Mouse (Mus musculus) neural tube, embryonic 11.5 days (tissue): ENCODE data around the gene Sept11. TPM values are rescaled to one million over a fixed set of nuclear protein-coding genes. Genes with fewer than 3 reads are reported as not detected.

Source experiments
- ATAC-seq: fragments of 200-750 bp; cut with Nextera tagmentation; 2 replicates; pipeline ENCODE4 v1.8.0; 2017; ENCODE audit warnings: moderate number of reproducible peaks, mild to moderate bottlenecking, moderate TSS enrichment, moderate library complexity; ENCODE audit not compliant: insufficient read depth, low FRiP score, low TSS enrichment
- DNase-seq: peaks from one replicate; pipeline ENCODE4 v3.0.0-alpha.2; 2015; ENCODE audit warnings: low spot score
- H3K27ac ChIP-seq: fragments of 300-500 bp; sonication (generic); 2 replicates; pipeline ENCODE4 v1.5.1; 2014; ENCODE audit warnings: low read depth, mild to moderate bottlenecking, low read length
- H3K27me3 ChIP-seq: fragments of 300-500 bp; sonication (generic); 2 replicates; pipeline ENCODE4 v1.6.1; 2014; ENCODE audit warnings: mild to moderate bottlenecking, low read length, mixed read lengths; ENCODE audit not compliant: control insufficient read depth, insufficient read depth
- H3K36me3 ChIP-seq: fragments of 300-500 bp; sonication (generic); 2 replicates; pipeline ENCODE4 v1.6.1; 2014; ENCODE audit warnings: mild to moderate bottlenecking, low read length, moderate library complexity, mixed read lengths; ENCODE audit not compliant: control insufficient read depth, insufficient read depth
- H3K4me1 ChIP-seq: fragments of 300-500 bp; sonication (generic); 2 replicates; pipeline ENCODE4 v1.6.1; 2014; ENCODE audit warnings: low read length, mixed read lengths; ENCODE audit not compliant: control insufficient read depth, insufficient read depth
- H3K4me2 ChIP-seq: fragments of 300-500 bp; sonication (generic); 2 replicates; pipeline ENCODE4 v1.6.1; 2014; ENCODE audit warnings: low read depth, mild to moderate bottlenecking, moderate library complexity
- H3K4me3 ChIP-seq: fragments of 300-500 bp; sonication (generic); 2 replicates; pipeline ENCODE4 v1.5.1; 2014; ENCODE audit warnings: low read depth, low read length
- H3K9ac ChIP-seq: fragments of 300-500 bp; sonication (generic); 2 replicates; pipeline ENCODE4 v1.6.1; 2014; ENCODE audit warnings: mild to moderate bottlenecking, low read length
- H3K9me3 ChIP-seq: fragments of 300-500 bp; sonication (generic); 2 replicates; pipeline ENCODE4 v1.6.1; 2016; ENCODE audit warnings: low read length; ENCODE audit not compliant: control insufficient read depth
- WGBS: fragments of 180-500 bp; shearing (Covaris S2); extraction: QIAGEN DNeasy Blood & Tissue Kit; methylation state at CpG from one replicate; pipeline ENCODE4 v1.1.7; 2014; 5-methylcytosine and 5-hydroxymethylcytosine counted together
- polyA plus RNA-seq: library from polyadenylated mRNA; unstranded; fragments of >200 nt; fragmentation: Nextera tagmentation; extraction: Ambion mirVana; gene quantifications from 2 replicates; pipeline ENCODE4 v1.2.1, GENCODE M21; 2014

Gene Sept11
- polyA plus RNA-seq, 1 experiment from 2014 or later: 276 TPM

- WGBS: 64% methylated on average over 6 of the region's 6 CpGs
- Histone ChIP-seq H3K27ac (no peak overlapping the region), H3K4me2 (no peak overlapping the region), H3K36me3 (no peaks in the 10 kb centered on the region), H3K9ac (no peak overlapping the region), H3K27me3 (no peaks in the 10 kb centered on the region), H3K4me3 (no peak overlapping the region), H3K9me3 (no peaks in the 10 kb centered on the region), H3K4me1 (no peaks in the 10 kb centered on the region)
- DNase-seq (no peak), ATAC-seq (no peak)
These were observed 21.8 kb downstream of the Sept11 start for GRCm38 (mm10) chr5:93115059-93115458.

GRCm38 (mm10) chr5:93115854-93116253, 22.6 kb downstream of the Sept11 start:
- WGBS: 80% methylated on average over 13 of the region's 13 CpGs
- Histone ChIP-seq H3K9ac (no peak overlapping the region), H3K27me3 (no peaks in the 10 kb centered on the region), H3K4me2 (no peak overlapping the region), H3K4me1 (no peaks in the 10 kb centered on the region), H3K9me3 (no peaks in the 10 kb centered on the region), H3K27ac (no peak overlapping the region), H3K36me3 (no peaks in the 10 kb centered on the region), H3K4me3 (no peak overlapping the region)
- DNase-seq (no peak), ATAC-seq (no peak)

- H3K4me2 ChIP-seq: no peak overlapping the region
- H3K36me3 ChIP-seq: no peaks in the 10 kb centered on the region
- DNase-seq: no peak
- no peaks in the 10 kb centered on the region for H3K27me3 ChIP-seq
- no peak overlapping the region for H3K9ac ChIP-seq
- no peaks in the 10 kb centered on the region for H3K9me3 ChIP-seq
- 72% methylated on average over 8 of the region's 8 CpGs for WGBS
- no peak for ATAC-seq
- no peaks in the 10 kb centered on the region for H3K4me1 ChIP-seq
- no peak overlapping the region for H3K4me3 ChIP-seq
- no peak overlapping the region for H3K27ac ChIP-seq
These were observed 24.4 kb downstream of the Sept11 start for GRCm38 (mm10) chr5:93117648-93118047.

GRCm38 (mm10) chr5:93121660-93122059, 28.4 kb downstream of the Sept11 start:
- no peak overlapping the region for H3K9ac ChIP-seq
- H3K36me3 ChIP-seq: no peaks in the 10 kb centered on the region
- ATAC-seq (no peak), DNase-seq (no peak)
- 87% methylated on average over 8 of the region's 8 CpGs for WGBS
- no peaks in the 10 kb centered on the region for H3K27me3 ChIP-seq
- no peaks in the 10 kb centered on the region for H3K9me3 ChIP-seq
- H3K4me3 ChIP-seq: no peak overlapping the region
- no peak overlapping the region for H3K27ac ChIP-seq
- H3K4me2 ChIP-seq: no peak overlapping the region
- peaks cover 12% of the 10 kb centered on the region for H3K4me1 ChIP-seq

- H3K27ac ChIP-seq: no peak overlapping the region
- no peaks in the 10 kb centered on the region for H3K27me3 ChIP-seq
- H3K9me3 ChIP-seq: no peaks in the 10 kb centered on the region
- WGBS: 58% methylated on average over 9 of the region's 9 CpGs
- H3K4me3 ChIP-seq: no peak overlapping the region
- no peak overlapping the region for H3K4me2 ChIP-seq
- H3K36me3 ChIP-seq: no peaks in the 10 kb centered on the region
- ATAC-seq (no peak), DNase-seq (no peak)
- no peak overlapping the region for H3K9ac ChIP-seq
- H3K4me1 ChIP-seq: peaks cover 37% of the 10 kb centered on the region
These were observed 31.0 kb downstream of the Sept11 start for GRCm38 (mm10) chr5:93124031-93124826.

- H3K4me1 ChIP-seq: peaks cover 47% of the 10 kb centered on the region
These were observed 32.1 kb downstream of the Sept11 start for GRCm38 (mm10) chr5:93125325-93125724.

GRCm38 (mm10) chr5:93126222-93126929, 33.1 kb downstream of the Sept11 start:
- peak; percentile 58; the same call in 1 of the 2 replicates for ATAC-seq
- DNase-seq: no peak
- Histone ChIP-seq H3K4me1 (peaks cover 57% of the 10 kb centered on the region), H3K36me3 (no peaks in the 10 kb centered on the region), H3K9ac (peak overlapping the region; percentile 22; the same call in 1 of the 2 replicates), H3K4me3 (no peak overlapping the region), H3K27me3 (no peaks in the 10 kb centered on the region), H3K9me3 (no peaks in the 10 kb centered on the region), H3K27ac (peak overlapping the region; percentile 72), H3K4me2 (no peak overlapping the region)
- WGBS: 39% methylated on average over 12 of the region's 12 CpGs

More at GRCm38 (mm10) chr5:93125325-93125724, 32.1 kb downstream of the Sept11 start:
- Histone ChIP-seq H3K9me3 (no peaks in the 10 kb centered on the region), H3K4me3 (no peak overlapping the region), H3K9ac (no peak overlapping the region), H3K27ac (no peak overlapping the region), H3K36me3 (no peaks in the 10 kb centered on the region), H3K4me2 (no peak overlapping the region), H3K27me3 (no peaks in the 10 kb centered on the region)
- no peak for ATAC-seq
- WGBS: 90% methylated on average over 6 of the region's 6 CpGs
- no peak for DNase-seq

- H3K4me2 ChIP-seq: no peak overlapping the region
- peak overlapping the region; percentile 72 for H3K27ac ChIP-seq
- H3K36me3 ChIP-seq: no peaks in the 10 kb centered on the region
- WGBS: 28% methylated on average over 4 of the region's 4 CpGs
- ATAC-seq: no peak
- H3K9ac ChIP-seq: no peak overlapping the region
- H3K4me1 ChIP-seq: peaks cover 63% of the 10 kb centered on the region
- H3K4me3 ChIP-seq: no peak overlapping the region
- H3K9me3 ChIP-seq: no peaks in the 10 kb centered on the region
- H3K27me3 ChIP-seq: no peaks in the 10 kb centered on the region
- DNase-seq: no peak
These were observed 33.8 kb downstream of the Sept11 start for GRCm38 (mm10) chr5:93126930-93127562.
